Mouse (Mus musculus): ENCODE measurements around the gene Fam171a2. TPM values are rescaled to one million over a fixed set of nuclear protein-coding genes. Genes with fewer than 3 reads are reported as not detected.

Fam171a2 gene
- total RNA-seq, 2 experiments from 2014 or later = 113 to 133 TPM

DNA sequence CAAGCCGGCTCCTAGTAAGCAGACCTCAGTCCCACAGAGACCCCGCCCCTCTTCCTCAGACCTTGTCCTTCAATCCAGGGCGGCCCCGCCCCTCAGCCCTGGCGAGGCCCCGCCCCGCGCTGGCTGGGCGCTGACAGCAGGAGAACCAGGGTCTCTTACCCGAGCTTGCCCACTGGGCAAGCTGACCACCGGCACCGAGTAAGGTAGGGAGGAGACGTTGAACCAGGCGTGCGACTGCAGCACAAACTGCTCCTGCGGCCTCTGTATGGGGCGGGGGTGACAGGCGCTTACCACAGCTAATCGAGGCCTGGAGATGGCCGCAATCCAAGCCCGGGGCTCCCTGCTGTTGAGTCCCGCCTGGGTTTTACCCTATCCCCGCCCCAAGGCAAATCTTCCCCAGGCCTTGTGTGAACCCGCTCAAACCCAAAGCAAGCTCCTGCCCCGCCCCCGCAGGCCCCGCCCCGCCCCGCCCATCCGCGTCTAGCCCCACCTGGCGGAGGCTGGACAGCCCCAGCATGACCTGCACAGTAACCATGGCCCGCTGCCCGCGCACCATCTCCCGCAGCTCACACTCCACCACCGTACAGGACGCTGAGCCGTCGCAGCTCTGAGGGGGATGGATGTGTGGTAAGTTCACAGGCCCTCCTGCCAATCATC is 8.4 kb upstream of the Fam171a2 start:
- DNase-seq (ENCODE audit: low spot score in 2 of 2) = no peak

DNA sequence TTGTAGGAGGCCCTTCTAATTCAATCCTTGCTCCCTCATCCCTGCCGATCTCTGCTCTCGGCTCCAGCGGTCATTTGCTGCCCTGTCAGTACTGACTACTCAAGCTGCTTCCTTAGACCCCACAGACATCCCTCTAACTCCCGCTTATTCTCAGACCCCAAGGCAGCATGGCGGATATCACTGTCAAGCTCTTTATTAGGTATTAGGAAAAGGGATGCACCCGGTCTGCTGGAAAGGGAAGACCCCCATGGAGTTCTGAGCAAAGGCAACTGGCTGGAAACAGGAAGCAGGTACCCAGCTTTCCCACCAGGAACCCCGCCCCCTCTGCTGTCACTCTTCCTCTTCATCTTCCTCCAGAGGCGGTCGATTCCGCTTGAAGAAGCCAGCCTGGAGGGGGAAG is 5.6 kb upstream of the Fam171a2 start:
- DNase-seq (ENCODE audit: low spot score in 2 of 2) = no peak

DNA sequence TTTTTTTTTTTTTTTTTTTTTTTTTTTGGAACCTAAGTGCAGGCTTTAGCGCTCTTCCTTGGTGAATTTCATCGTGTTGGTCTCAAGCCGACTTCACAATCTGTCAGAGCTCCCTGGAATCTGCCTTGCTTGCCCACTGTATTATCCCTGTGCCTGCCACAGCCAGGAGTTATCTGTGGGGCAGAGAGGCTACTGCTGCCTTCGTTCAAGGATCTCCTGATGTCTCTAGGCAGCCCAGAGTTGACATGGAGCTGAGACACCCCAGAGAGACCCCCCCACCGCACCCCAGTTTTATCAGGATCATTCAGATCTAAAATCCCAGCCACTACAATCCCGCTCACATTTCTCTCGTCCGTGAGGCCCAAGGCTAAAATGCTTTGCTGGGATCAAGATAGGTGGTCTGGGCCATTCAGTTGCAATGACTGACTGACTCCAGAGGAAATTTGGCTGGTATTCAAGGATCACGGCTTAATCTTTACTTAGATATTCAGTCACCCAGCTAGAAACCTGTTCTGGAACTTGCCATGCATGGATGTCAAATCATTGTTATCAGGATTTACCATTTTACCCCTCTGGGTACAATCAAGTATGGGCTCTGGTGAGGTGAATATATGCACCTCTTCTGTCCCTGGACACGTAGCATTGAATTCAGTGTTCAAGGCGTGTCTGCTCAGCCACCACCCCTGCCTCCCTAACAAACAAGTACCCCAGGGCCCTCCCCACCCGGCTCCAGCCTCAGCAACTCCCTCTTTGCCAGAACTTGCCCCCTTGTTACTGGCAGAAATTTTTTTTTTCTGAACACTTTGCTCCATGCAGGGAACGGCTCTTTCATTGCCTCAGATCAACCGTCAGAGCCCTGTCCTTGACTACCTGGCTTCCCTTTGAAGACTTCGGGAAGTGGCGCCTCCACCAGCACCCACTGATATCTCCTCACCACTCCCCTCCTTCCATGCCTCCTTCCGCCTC is 1.8 kb upstream of the Fam171a2 start:
- DNase-seq (ENCODE audit: low spot score in 2 of 2) = no peak

DNA sequence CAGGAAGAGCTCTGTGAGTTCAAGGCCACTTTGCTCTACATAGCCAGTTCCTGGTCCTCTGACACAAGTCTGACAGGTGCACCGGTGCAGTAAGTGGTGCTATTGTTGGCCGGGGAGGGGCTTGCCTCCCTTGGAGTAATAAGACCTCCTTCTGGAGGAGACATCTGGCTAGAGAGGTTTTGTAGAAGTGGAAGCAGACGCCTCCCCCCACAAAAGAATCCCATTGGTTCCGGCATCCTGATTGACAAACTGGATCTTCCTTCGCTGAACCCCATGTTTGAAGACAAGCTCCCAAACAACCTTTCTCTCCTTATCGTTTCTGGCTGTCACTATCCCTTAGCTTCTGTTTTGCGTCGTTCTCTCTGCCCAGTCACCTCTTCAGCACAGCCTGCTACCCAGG is 845 bp upstream of the Fam171a2 start:
- no peak for DNase-seq (ENCODE audit: low spot score in 2 of 2)

DNA sequence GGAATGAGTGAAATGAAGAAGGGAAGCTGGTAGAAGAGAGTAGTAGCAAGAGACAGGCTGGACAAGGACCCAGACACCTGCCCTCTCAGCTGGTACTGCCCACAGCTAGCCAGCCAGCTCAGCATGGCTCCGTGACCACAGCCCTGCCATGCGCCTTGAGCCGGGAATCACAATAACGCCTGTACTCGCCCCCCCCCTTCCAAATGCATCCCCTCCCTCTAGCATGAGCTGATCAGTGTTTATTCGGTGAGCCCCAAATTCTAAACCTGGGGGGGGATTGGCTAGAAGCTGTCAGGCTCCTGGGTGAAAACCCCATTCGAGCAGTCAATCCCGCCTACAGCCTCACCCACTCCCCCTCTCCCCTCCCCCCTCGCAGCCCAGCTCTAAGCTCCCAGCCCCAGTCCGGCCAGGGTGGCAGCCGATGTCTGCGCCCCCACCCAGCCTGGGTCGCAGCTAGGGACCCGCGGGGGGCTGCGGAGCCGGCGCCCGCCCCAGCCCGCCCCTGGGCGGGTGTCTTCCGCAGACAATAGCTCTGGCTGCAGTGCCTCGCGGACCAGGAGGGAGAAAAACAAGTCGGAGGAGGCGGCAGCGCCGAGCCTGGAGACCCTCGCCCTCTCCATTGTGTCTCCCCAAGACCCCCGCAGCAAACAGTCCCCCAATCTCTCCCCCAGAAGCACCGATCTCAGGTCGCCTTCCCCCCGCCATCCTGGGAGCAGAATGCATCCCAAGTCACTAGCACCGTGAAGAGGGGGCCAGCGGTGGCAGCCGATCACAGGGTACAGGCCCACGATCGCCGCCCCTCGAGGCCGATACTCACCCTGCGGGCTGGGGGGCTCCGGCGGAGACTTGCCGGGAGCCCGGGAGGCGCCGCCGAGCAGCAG is 661 bp downstream of the Fam171a2 start:
- DNase-seq (ENCODE audit: low spot score in 2 of 2) = peak in 1 of 2 experiments; percentile 23

DNA sequence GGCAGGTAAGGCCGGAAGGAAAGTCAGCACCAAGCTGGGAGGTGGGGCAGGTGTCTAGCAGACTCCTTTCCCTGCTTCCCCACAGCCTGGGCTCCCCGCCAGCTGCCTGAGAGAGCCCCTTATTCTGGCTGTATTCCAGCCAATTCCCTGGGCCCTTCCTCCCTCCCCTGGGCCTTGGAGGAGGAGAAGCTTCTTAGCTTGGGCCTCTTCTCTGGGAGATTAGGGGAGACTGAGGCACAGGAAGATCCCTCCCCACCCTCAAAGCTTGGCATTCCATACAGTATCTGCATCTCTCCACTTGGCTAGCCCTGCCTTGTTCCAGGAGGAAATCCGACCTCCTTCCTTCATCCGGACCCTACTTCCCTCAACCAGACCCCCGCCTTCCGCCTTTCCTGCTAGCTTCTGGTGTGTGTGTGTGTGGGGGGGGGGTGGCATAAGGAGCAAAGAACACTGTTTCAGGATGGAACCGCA is 1.6 kb downstream of the Fam171a2 start:
- DNase-seq (ENCODE audit: low spot score in 2 of 2) = peak in 1 of 2 experiments; percentile 24

DNA sequence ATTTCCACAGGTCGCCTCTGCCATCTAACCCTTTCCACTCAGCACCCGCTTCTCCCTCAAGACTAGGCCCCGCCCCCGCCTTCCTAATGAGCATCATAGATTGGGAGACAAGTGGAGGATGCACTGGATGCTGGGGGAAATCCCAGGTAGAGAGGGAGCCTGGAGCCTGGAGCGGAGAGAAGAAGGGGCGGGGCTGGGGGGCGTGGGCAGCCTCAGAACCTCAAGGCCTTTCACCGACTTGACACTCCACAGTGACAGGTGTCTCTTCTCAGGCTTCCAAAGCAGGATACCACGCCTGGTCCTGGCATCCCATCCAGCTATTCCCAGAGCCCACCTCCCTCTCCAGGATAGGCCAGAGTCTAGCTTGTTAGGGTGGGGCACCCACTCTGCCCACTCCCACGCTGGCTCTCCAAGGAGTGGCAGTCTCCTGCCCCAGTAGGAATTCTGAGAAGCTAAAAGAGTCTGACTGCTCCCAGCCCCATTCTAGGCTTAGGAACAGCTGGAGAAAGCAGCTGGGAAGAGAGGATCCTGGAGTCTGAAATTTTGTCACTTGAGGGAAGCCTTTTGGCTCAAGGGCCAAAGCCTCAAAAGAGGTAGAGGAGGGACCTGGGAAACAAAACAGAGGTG is 2.1 kb downstream of the Fam171a2 start:
- DNase-seq (ENCODE audit: low spot score in 2 of 2) = peak in 1 of 2 experiments; percentile 40

DNA sequence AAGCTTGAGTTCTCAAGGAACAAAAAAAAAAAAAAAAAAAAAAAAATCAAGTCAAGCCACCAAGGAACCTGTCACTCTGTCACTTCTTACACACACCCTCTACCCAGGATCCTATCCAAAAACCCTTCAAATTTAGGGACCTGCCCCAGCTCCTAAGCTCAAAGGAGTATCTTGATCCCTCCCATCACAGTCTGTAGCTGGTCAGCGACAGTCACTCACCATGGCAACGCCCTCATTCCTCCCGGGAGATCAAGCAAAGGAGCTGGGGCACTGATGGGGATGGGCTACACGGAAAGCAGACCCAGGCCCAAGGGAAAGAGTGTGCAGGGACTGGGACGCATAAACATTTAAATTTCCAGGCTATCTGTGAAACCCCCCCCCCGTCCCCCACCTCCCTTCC is 2.7 kb downstream of the Fam171a2 start:
- DNase-seq (ENCODE audit: low spot score in 2 of 2) = no peak

DNA sequence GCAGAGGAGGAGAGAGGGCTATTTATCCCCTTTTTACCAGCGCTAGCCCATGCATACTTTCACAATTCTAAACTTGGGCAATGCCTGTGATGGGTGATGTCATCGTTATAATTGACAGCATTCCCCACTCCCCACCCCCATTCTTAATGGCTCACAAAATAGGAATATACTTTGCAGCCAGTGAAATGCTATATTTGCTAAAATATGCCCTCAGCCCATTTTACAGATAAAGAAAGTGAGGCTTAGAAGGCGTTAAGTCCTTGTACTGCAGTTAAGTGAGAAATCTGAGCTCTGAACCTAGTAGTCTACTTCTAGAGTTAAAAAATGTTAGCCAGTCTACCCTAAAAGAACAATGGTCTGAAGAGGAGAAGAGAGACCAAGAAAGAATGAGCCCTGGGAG is 3.2 kb downstream of the Fam171a2 start:
- DNase-seq (ENCODE audit: low spot score in 2 of 2) = no peak

DNA sequence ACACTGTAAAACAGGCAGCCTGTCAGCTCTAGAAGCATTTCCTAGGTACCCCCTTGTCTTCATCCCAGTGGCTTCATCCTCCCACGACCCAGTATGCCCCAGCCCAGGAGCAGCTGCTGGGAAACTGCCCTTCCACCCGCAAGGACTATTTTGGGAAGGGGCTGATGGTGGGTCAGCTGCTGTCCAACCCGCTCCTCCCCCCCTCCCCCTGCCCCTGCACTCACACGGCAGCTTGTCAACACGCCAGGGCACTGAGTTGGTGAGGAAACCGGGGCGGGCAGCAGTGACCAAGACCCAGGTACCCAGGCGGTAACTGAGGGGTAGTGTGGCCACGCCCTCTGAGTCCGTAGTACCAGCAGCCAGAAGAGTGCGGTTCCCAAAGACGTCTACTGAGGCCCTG is 3.7 kb downstream of the Fam171a2 start:
- DNase-seq (ENCODE audit: low spot score in 2 of 2) = no peak

DNA sequence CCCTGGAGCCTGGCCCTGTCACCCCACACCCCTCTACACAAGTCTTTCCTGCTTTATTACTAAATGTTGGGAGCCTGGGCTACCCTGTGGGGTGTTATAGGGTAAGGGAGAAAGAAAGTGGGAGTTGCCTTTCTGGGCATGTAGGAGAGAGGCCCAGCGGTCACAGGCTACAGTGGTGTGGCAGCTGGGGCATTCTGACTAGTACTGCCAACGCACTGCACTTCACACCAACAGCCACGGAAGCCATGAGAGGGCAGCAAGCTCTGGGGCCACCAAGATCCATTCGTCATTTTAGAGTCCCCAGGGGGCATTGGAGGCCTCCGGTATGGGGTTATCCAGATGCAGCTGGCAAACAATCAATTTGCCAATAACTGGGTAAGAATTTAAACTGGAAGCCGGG is 5.4 kb downstream of the Fam171a2 start:
- DNase-seq (ENCODE audit: low spot score in 2 of 2) = no peak

DNA sequence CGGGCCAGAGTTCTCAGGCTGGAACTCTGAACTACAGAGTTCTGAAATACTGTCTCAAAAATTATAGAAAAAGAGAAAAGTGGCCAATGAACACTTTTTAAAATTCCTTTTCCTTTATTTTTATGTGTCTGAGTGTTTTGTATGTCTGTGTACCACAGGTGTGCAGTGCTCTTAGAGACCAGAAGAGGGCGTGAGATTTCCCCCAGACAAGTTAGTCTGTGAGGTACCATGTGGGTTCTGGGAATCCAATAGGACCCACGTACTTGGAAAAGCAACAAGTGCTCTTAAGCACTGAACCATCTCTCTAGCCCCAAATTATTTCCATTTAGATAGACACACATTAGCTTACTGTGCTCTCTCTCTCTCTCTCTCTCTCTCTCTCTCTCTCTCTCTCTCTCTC is 6.0 kb downstream of the Fam171a2 start:
- no peak for DNase-seq (ENCODE audit: low spot score in 2 of 2)

DNA sequence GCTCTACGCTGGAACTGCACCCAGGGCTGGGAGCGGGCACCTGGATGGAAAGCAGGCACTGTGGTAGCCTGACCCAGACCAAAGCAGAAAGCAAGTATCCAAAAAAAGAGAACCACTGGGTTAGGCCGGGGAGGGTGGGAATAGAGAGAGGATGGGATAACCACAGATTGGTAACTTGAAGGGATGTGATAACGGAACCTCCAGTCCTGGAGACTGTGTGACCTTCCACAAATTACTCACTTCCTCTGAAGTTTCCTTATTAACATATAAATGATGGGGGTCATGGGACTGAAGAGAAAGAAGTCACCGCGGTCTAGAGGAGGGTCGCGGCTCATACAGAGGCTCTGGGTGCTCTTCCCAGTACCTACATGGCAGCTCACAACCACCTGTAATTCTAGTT is 7.2 kb downstream of the Fam171a2 start:
- DNase-seq (ENCODE audit: low spot score in 2 of 2) = no peak

DNA sequence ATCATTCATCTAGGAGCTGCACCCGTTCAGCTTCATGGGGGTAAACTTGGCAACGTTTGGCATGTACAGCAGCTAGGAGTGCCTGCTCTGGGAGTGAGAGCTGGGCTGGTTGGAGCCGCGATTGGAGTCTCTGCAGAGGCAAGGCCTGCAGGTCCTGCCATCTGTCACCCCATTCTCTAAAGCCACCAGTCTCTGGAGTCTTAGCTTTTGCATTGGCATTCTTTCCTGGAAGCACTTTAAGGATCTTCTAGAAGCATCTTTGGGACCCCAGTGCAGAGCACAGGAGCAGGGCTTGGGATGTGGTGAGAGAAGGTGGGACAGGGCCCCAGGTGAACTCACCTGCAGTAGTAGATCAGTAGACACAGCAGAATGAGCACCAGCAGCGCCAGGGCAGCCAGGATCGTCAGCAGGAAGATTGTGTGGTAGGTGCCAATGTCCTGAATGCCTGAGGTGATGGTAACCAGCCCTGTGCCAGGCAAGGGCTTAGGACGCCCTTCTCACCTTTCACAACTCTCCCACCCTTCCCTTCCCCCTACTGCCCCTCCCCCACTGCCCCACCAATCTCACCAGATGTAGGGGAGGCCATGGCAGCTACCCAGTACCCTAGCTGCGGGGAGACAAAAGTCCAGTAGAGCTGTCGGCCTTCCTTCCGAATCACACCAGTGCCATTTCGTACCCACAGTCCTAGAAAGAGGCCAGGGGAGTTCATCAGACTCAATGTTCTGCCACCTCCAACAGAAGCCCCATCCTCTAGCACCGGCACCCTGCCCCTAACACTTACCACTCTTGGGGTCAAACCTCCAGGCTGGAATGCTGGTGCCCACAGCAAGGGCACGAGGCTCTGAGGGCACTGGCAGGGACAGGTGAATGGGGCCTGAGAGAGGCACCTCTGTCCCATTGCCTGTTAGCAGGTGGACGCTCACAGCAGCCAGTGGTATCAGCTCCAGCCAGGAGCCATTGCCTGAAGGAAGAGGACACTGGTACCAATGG is 8.1 kb downstream of the Fam171a2 start:
- no peak for DNase-seq (ENCODE audit: low spot score in 2 of 2)

DNA sequence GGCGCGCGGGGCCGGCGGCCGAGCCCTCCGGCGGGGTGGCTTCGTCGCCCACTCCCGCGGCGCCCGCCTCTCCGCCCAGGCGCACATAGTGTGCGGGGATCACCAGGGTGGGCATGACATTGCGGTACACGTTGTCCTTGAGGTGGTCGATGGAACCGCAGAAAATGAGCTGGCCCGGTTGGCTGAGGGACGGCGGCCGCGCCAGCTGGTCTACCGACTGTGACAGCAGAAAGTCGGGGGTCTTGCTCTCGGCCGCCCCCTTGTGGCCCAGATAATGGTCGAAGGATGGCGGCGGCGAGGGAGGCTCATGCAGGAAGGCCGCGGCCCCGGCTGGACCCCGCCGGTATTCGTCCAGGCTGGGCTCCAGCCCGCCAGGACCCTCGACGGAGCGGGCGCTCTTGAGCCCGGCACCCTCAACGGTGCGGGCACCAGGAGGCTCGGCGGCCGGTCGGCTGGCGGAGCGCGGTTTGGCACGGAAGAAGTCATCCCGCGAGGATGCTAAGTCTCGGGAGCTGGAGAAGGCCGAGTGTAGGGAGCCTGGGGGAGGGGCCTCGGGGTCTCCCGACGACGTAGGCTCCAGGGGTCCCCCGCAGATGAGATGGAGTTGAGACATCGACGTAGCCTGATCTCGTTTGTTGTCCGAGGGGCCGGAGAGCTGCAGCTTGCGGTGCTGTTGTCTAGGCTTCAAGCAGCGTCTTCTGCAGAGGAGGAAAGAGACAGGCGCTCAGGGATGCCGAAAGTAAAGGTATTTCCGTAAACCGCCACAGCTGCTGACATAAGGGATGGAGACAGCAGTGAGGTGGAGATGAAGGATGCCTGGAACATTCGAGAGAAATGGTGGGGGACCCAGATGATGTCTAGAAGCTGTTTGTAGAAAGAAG is 9.0 kb downstream of the Fam171a2 start:
- DNase-seq (ENCODE audit: low spot score in 2 of 2) = peak; percentile 80 to 83

DNA sequence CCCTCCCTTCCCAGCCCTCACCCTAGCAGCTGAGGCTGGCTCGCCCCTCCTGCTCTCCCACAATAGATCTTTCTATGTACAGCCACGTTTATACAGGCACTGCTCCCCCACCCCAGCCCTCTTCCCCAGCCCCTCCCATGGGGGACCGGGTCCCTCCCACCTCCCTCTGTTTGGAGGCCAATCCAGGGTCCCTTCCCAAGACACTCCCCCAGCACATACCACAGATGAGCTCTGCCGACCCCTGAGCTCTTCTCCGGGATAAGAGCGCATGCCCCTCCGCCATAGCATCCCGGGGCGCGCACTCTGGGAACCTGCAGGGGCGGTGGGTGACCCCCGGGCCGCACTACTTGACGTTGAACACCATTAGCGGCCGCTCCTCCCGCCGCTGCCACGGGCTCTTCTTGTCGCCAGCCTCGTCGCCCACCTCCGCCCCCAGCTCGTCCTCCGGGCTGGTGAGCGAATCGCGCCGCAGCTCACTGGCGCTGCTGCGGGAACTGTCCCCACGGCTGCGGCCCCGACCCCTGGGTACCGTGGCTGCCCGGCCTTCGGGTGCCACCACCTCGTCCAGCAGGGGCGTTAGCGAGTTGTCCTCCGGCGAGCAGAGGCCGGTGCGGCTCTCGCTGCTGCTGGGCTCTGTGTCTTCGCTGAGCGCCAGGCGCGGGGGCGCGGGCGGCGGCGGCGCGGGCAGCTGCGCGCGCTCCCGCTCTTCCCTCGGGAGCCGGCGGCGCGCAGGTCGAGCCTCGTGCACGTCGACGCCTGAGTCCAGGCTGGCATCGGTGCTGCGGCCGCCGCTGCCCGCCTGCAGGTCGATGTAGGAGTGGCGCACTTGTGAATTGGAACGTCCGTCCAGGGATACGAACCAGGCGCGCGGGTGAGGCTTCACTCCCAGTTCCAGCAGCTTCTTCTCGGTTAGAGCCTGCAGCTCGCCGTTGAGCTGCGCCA is 10.1 kb downstream of the Fam171a2 start:
- DNase-seq (ENCODE audit: low spot score in 2 of 2) = peak; percentile 66 to 80

DNA sequence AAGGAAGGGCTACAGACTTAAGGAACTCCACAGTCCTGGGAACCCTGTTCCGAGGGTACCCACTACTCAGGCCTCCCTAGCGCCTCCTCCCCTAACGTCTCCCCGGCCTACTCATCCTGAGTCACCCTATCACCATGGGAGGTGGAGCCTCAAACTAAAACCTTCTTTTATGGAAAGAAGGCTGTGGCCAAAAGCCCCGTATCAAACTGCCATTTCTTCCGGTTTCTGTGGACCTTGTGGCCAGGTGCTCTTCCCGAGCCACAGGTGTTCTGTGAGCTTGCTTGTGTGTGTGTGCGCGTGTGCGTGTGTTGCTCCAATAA is 11.1 kb downstream of the Fam171a2 start:
- DNase-seq (ENCODE audit: low spot score in 2 of 2) = no peak
